Mouse (Mus musculus): ENCODE measurements around the gene Caprin2. TPM values are rescaled to one million over a fixed set of nuclear protein-coding genes. Genes with fewer than 3 reads are reported as not detected.

Caprin2 gene
- total RNA-seq (2023), result 1.3 and 1.7 TPM in 2 replicates

DNA sequence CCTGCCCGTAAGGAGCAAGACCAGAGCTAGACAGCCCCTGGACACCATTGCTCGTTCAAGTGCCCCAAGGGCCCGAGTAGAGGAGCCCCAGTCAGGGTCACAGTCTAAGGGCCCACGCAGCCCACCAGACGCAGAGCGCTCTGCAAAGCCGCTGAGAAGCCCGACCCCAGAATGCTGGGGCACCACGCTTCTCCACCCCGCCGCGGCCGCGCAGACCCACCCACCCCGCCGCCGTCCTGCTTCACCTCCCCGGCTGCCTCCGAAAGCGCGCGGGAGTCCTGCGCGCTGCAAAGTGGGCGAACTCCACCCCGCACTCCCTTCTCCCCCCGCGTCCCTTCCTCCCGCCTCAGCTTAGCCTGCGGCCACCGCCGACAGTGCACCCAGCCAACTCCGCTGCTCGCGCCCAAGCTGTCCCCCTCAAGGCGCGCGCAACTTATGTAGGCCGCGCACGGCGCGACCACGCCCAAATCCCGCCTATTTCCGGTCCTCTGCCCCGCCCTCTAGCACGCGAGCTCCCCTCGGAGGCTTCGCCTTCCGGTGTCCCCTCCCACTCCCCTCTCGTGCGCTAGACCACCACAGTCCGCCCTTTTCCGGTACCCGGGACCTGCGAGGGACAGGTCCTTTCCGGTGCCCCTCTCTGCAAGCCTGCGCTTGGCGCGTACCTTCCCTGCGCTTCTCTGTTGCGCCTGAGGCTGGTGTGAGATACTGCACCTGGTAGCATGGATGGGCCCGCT is at the start of gene Caprin2:
TSS of gene Caprin2 (minus strand) at position 465 of the 734 bp plus-strand sequence.

DNA sequence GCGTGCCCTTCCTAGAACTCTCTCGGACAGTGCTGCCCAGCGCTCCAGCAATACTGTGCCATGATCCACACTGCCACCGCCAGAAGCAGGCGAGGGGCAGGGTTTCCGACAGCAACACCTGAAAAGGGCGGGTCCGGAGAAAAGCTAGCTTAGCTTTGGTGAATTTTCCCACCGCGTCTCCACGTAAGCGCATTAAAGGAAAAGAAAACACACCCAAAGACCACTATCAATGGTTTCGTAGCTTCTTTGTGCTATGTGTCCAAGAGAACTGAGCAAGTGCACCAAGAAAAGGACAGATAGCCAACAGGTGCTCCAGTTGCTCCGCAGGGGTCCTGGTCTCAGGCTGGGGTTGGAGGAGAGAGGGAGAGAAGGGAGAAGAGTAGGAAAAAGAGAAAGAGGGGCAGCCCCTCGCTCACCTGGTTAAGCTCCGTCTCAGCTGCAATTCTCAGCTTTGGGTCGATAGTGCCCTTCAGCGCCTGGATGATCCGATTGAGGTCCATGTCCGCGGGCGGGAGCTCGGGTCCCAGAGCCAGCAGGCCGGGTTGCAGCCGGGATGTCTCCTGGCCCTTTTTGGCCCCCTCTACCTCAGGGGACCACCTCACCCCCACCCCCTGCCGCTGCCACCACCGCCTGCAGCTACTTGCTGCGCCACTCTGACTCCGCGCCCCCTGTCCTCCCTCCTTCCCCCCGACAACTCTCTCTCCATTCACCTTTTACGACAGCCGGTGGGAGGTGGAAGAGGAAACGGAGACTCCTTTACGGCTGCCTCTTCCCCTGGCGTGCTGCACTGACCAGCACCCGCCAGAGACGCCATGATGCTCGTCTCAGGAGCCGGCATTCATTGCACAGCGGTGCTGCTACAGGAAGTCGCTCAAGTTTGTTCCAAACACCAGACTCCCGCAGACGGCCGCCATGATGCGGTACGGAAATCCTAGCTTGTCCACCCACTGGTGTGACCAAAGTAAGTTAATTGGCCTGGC is 65.0 kb downstream of the Caprin2 start, which contains the start of gene Ipo8:
TSS of gene Ipo8 (minus strand) at position 720 of the 980 bp plus-strand sequence.

Other genes with a start within 250 kb of the Caprin2 start
- 13.2 and 17.3 TPM in 2 replicates for gene Ipo8, start 64.8 kb downstream of the Caprin2 start, total RNA-seq (2023)
- 9.1 and 12.9 TPM in 2 replicates for gene Sinhcaf, start 50.2 kb upstream of the Caprin2 start, total RNA-seq (2023)
- 0.82 and 1.2 TPM in 2 replicates for gene Dennd5b, start 205.4 kb upstream of the Caprin2 start, total RNA-seq (2023)
- not detected in 2 replicates for gene Gm10203, start 233.9 kb upstream of the Caprin2 start, total RNA-seq (2023)
- 2.9 and 3.2 TPM in 2 replicates for gene Etfbkmt, start 243.6 kb upstream of the Caprin2 start, total RNA-seq (2023)

All from neutrophil, adult 65 days (primary cell).